Mouse (Mus musculus) heart, embryonic 12.5 days (tissue): ENCODE results near the gene Clmn. TPM values are rescaled to one million over a fixed set of nuclear protein-coding genes. Genes with fewer than 3 reads are reported as not detected.

Experiments used
- ATAC-seq: fragments of 200-750 bp; cut with Nextera tagmentation; 2 replicates; pipeline ENCODE4 v1.8.0; 2017; ENCODE audit warnings: moderate TSS enrichment, moderate library complexity; ENCODE audit not compliant: insufficient number of reproducible peaks, low FRiP score
- H3K27ac ChIP-seq: fragments of 300-500 bp; sonication (generic); 2 replicates; pipeline ENCODE4 v1.5.1; 2016; ENCODE audit warnings: mild to moderate bottlenecking, moderate library complexity; ENCODE audit not compliant: poor library complexity, severe bottlenecking
- H3K27me3 ChIP-seq: fragments of 300-500 bp; sonication (generic); replicated peaks from 2 replicates; pipeline ENCODE4 v1.6.1; 2016; ENCODE audit warnings: mild to moderate bottlenecking, moderate library complexity
- H3K36me3 ChIP-seq: fragments of 300-500 bp; sonication (generic); 2 replicates; pipeline ENCODE4 v1.6.1; 2016; ENCODE audit warnings: mild to moderate bottlenecking, moderate library complexity
- H3K4me1 ChIP-seq: fragments of 300-500 bp; sonication (generic); replicated peaks from 2 replicates; pipeline ENCODE4 v1.6.1; 2016; ENCODE audit warnings: mild to moderate bottlenecking
- H3K4me2 ChIP-seq: fragments of 300-500 bp; sonication (generic); 2 replicates; pipeline ENCODE4 v1.6.1; 2016; ENCODE audit warnings: mild to moderate bottlenecking, moderate library complexity
- H3K4me3 ChIP-seq: fragments of 300-500 bp; sonication (generic); 2 replicates; pipeline ENCODE4 v1.5.1; 2016; ENCODE audit warnings: mild to moderate bottlenecking
- H3K9ac ChIP-seq: fragments of 300-500 bp; sonication (generic); 2 replicates; pipeline ENCODE4 v1.6.1; 2016; ENCODE audit warnings: mild to moderate bottlenecking, moderate library complexity
- H3K9me3 ChIP-seq: fragments of 300-500 bp; sonication (generic); replicated peaks from 2 replicates; pipeline ENCODE4 v1.6.1; 2016; ENCODE audit warnings: mild to moderate bottlenecking, moderate library complexity
- WGBS: fragments of 180-500 bp; shearing (Covaris S2); methylation state at CpG from one replicate; pipeline ENCODE4 v1.1.7; 2016; 5-methylcytosine and 5-hydroxymethylcytosine counted together
- polyA plus RNA-seq: library from polyadenylated mRNA; unstranded; fragments of >200 nt; fragmentation: Nextera tagmentation; extraction: Ambion mirVana; gene quantifications from 2 replicates; pipeline ENCODE4 v1.2.1, GENCODE M21; 2016

The Clmn gene
- polyA plus RNA-seq, 1 experiment from 2014 or later, result 0.56 TPM

DNA sequence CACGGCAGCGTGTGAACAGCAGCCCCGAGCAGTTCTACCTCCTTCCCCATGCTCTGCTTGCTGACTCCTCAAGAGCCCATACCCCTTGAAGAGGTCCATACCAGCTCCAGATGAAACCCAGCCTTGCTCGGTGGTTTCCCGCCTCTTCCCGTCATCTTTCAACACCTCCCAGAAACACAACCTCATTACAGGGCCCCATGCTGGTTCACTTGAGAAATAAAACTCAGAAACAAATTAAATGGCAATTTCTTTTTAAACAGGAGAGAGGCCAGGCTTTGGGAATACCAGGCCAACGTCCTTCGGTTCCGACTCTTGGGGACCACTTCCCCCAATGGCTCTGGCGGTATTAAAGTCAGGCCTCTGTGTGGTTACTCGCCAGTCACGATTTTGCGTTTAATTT is 51.1 kb downstream of the Clmn start:
- Histone ChIP-seq H3K9ac (no peak overlapping the region), H3K4me1 (peaks cover 25% of the 10 kb centered on the region), H3K4me2 (no peak overlapping the region), H3K27ac (no peak overlapping the region), H3K4me3 (no peak overlapping the region), H3K36me3 (no peaks in the 10 kb centered on the region), H3K27me3 (no peaks in the 10 kb centered on the region), H3K9me3 (no peaks in the 10 kb centered on the region)
- ATAC-seq, result no peak
- WGBS, result 84% methylated on average over 13 of the region's 13 CpGs

DNA sequence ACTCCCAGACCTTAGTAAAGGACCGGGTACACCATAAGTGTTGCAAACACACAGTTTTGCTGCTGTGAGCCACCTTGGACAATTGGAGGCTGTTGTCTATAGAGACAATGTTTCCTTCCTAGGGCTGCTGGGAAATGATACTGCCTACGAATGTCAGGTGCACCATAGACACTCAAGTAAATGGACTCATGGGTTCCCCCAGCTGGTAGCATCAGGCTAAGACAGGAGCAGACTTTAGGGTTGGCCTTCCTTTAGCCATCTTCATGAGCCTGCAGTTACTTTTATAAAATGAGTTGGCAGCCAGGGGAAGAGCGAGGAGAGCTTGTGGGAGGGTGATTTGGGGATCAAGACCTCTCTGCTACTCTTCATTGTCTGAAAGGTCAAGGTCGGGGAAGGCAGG is 52.2 kb downstream of the Clmn start:
- Histone ChIP-seq H3K9ac (no peak overlapping the region), H3K9me3 (no peaks in the 10 kb centered on the region), H3K36me3 (no peaks in the 10 kb centered on the region), H3K4me2 (no peak overlapping the region), H3K4me1 (peaks cover 20% of the 10 kb centered on the region), H3K27ac (no peak overlapping the region), H3K27me3 (no peaks in the 10 kb centered on the region), H3K4me3 (no peak overlapping the region)
- 0 out of 2 replicates have a peak, but pooled peaks have one; percentile 13 for ATAC-seq
- WGBS, result 77% methylated on average over 4 of the region's 4 CpGs

DNA sequence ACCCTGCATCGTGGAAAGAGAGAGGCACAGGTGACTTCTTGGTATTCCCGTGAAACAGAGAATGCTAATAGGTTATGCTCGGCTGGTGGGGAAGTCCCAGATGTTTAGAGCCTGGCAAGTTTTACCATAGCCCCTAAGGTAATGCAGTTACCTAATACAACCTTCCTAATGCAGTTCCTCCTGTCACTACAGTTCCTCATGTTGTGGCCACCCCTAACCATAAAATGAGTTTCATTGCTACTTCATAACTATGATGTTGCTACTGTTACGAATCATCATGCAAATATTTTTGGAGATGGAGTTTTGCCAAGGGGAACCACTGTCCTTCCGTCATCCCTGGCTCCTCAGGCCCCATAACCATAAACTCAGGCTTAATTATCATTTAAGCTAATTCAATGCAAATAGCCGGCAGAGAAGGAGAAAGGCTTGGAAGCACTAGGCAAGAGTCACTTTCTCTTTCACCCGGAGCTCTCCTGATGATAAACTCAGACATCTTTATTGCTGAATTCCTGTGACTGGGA is 53.9 kb downstream of the Clmn start:
- no peak overlapping the region for H3K27ac ChIP-seq
- H3K4me3 ChIP-seq, result no peak overlapping the region

DNA sequence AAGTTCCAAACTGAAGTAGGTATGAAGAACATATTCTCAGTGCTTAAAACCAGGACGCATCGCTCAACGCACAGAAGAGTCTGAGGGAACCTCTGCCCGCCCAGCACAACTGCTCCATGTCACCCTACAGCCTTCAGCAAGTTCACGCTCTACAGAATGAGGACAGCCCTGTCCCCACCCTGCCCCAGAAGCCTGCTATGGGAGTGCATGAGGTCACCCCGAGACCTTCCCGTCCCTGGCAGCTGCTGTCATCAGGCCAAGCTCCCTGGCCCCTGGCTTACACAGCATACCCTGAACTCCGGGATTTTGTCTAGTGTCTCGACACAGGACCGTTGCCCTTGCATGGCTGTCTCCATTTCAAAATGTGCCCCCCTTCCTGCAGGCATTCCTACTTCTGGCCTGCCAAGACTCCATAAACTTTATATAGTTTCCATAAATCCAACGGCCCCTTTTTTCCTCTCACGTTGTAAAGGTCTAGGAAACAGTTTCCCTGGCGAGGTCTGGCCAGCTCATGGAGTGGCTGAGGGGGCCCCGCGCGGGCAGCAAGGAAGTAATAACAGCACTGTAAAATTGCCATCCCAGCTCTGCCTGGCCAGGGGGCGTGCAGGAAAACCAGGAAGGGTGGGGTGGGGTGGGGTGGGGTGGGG is 56.3 kb downstream of the Clmn start:
- peaks cover 6% of the 10 kb centered on the region for H3K4me1 ChIP-seq
- H3K27ac ChIP-seq, result no peak overlapping the region
- H3K4me2 ChIP-seq, result peak overlapping the region; percentile 19; the same call in 1 of the 2 replicates
- no peaks in the 10 kb centered on the region for H3K9me3 ChIP-seq
- no peak overlapping the region for H3K9ac ChIP-seq
- ATAC-seq, result no peak
- no peak overlapping the region for H3K4me3 ChIP-seq
- H3K36me3 ChIP-seq, result no peaks in the 10 kb centered on the region
- no peaks in the 10 kb centered on the region; the same call in 1 of the 2 replicates for H3K27me3 ChIP-seq
- 57% methylated on average over 17 of the region's 17 CpGs for WGBS

More for the DNA sequence above, 53.9 kb downstream of the Clmn start:
- Histone ChIP-seq H3K9me3 (no peaks in the 10 kb centered on the region), H3K4me1 (peaks cover 6% of the 10 kb centered on the region), H3K9ac (no peak overlapping the region), H3K27me3 (no peaks in the 10 kb centered on the region; the same call in 1 of the 2 replicates), H3K36me3 (no peaks in the 10 kb centered on the region), H3K4me2 (no peak overlapping the region)
- 72% methylated on average over 7 of the region's 7 CpGs for WGBS
- no peak for ATAC-seq

DNA sequence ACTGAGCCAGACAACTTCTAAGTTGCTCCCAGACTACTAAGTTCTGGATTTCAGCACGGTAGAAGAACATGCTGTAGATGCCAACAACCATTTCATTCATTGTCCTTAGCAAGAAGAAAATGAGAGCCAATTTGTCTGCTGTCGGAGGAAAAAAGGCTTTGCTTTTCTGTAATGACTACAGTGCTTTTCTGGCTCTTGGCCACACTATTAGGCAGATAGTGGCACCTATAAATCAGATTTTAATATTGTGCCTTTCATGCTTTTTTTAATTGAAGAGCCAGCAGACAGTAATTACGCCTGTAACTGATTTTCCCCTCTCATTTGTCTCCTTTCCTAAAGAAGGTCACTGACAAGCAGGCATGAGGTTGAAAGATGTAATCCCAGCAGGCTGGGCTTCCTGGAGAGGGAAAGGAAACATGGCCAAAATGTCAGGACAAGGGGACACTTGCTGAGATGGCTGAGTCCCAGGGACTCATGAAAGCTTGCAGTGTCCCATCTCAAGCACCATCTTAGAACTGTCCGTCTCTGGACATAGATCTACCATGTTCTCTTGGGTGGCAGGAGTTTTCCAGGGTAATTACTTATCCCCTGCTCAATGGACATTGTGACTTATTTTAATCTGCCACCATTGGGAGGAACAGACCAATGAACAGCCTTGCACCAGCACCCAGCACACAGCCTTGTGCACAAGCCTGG is 58.0 kb downstream of the Clmn start:
- no peaks in the 10 kb centered on the region for H3K36me3 ChIP-seq
- H3K9me3 ChIP-seq, result no peaks in the 10 kb centered on the region
- no peak overlapping the region for H3K4me2 ChIP-seq
- WGBS, result 78% methylated on average over 4 of the region's 4 CpGs
- peaks cover 6% of the 10 kb centered on the region for H3K4me1 ChIP-seq
- no peak overlapping the region for H3K27ac ChIP-seq
- ATAC-seq, result no peak
- H3K27me3 ChIP-seq, result peaks cover 4% of the 10 kb centered on the region; the same call in 1 of the 2 replicates
- no peak overlapping the region for H3K4me3 ChIP-seq
- H3K9ac ChIP-seq, result no peak overlapping the region

DNA sequence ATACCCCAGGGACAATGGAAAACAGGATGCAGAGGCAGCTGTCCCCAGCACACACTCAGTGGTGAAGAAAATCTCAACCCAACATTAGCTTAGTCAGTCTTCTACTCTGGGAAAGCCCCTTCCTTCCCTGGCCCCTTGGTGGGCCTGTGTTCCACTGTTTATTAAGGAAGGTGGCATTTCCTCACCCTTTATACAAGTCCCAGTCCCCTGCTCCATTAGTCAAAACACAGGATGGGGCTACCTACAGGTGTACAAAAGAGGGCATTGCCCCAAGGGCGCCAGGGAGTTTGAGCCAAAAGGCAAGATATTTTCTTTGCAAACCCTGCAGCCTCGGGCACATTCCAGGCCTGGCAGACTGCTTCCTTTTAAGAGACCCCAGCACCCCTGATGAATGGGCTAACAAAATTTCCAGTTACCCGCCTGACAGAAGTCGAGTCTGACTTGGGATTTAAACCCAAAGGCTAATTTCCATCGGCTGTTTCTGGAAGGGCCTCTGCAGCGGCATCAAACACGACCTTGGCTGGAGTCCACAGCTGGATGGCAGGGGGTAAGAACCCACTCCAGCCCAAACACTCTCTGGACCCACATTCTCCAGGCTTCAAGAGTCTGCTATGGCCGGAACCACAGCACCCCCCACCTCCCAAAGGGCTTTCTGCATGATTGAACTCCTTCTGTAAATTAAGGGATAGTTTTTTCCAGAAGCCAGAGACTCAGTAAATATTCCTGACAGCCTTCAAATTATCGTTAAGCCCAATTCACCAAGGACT is 63.2 kb downstream of the Clmn start:
- Histone ChIP-seq H3K27ac (no peak overlapping the region), H3K9ac (no peak overlapping the region), H3K36me3 (peaks cover 7% of the 10 kb centered on the region; the same call in 1 of the 2 replicates), H3K4me2 (no peak overlapping the region), H3K4me1 (no peaks in the 10 kb centered on the region), H3K4me3 (no peak overlapping the region), H3K27me3 (peaks cover 4% of the 10 kb centered on the region; the same call in 1 of the 2 replicates), H3K9me3 (peaks cover 18% of the 10 kb centered on the region)
- no peak for ATAC-seq
- WGBS, result 66% methylated on average over 9 of the region's 9 CpGs

DNA sequence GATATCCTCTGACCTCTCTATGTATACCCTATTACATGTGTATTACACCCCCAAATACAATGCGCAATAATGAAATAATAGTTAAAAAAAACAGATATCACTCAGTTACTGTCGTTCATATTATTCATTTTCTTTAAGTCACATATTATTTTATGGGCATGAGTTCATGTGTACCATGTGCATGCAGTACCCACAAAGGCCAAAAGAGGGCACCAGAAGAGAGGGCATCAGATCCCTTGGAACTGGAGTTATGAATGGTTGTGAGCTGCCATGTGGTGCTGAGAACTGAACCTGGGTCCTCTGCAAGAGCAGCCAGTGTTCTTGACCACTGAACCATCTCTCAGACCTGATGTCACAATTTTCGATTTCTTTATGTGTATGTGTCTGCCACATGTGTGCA is 65.5 kb downstream of the Clmn start:
- Histone ChIP-seq H3K27me3 (peaks cover 17% of the 10 kb centered on the region), H3K9ac (no peak overlapping the region), H3K27ac (no peak overlapping the region), H3K4me3 (no peak overlapping the region), H3K4me2 (no peak overlapping the region), H3K36me3 (peaks cover 7% of the 10 kb centered on the region; the same call in 1 of the 2 replicates), H3K4me1 (no peaks in the 10 kb centered on the region), H3K9me3 (peaks cover 18% of the 10 kb centered on the region)
- WGBS, result 82% methylated on average over 3 of the region's 3 CpGs
- ATAC-seq, result no peak

DNA sequence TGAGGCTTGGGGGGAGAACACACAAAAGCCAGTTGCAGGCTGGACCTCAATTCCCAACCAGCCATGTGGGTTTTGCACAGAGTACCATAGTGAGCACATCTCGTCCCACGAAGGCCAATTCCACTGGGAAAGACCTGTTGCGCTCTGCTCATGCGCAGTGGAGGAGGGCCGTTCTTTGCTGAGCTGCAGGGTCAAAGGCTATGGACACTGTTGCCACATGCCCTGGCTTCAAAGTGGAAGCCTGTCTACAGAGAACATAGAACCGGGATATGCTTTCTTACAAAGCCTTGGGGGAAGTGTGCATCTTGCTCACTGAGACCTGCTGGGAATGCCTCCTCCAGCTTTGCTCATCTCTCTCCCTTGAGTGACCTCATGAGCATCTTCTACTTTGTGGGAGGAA is 67.0 kb downstream of the Clmn start:
- H3K4me1 ChIP-seq, result 0 out of 2 replicates have a peak, but pooled peaks cover 3% of the 10 kb centered on the region
- peaks cover 14% of the 10 kb centered on the region for H3K27me3 ChIP-seq
- H3K36me3 ChIP-seq, result peaks cover 7% of the 10 kb centered on the region; the same call in 1 of the 2 replicates
- WGBS, result 90% methylated on average over 6 of the region's 6 CpGs
- no peak overlapping the region for H3K4me3 ChIP-seq
- H3K9me3 ChIP-seq, result peaks cover 18% of the 10 kb centered on the region
- H3K27ac ChIP-seq, result no peak overlapping the region
- no peak for ATAC-seq
- no peak overlapping the region for H3K9ac ChIP-seq
- no peak overlapping the region for H3K4me2 ChIP-seq

DNA sequence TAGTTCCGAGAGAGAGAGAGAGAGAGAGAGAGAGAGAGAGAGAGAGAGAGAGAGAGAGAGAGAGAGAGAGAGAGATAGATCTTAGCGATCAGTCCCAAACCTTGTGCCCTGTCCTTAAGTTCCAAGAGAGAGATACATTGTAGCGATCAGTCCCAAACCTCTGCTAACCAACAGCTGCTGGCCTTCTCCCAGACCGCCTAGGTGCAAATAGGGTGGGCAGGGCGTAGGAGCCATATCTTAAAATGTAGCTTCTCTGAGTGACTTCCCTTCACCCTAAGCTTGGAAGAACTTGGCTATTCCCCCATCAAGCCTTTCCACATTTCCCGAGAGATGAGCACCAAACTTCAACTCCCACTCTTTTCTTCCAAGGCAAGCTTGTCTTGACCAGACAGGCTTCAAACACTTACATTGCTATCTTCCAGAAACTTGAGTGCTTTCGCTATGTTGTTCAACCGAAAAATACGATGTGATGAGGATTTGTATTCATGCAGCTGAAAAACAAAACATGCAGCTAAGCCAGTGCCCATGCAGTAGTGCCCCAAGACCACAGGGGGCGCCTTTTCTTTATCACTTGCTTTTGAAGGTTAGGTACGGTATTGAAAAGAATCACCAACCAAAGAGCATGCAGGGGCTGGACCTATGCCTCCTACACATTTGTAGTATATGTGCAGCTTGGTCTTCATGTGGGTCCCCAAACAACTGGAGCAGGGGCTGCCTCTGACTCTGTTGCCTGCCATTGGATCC is 68.1 kb downstream of the Clmn start:
- H3K9me3 ChIP-seq, result peaks cover 18% of the 10 kb centered on the region
- H3K36me3 ChIP-seq, result peaks cover 7% of the 10 kb centered on the region; the same call in 1 of the 2 replicates
- no peak overlapping the region for H3K4me2 ChIP-seq
- H3K27ac ChIP-seq, result no peak overlapping the region
- H3K27me3 ChIP-seq, result peaks cover 13% of the 10 kb centered on the region
- no peak overlapping the region for H3K4me3 ChIP-seq
- no peak for ATAC-seq
- WGBS, result 81% methylated on average over 11 of the region's 11 CpGs
- H3K4me1 ChIP-seq, result 0 out of 2 replicates have a peak, but pooled peaks cover 3% of the 10 kb centered on the region
- H3K9ac ChIP-seq, result no peak overlapping the region

DNA sequence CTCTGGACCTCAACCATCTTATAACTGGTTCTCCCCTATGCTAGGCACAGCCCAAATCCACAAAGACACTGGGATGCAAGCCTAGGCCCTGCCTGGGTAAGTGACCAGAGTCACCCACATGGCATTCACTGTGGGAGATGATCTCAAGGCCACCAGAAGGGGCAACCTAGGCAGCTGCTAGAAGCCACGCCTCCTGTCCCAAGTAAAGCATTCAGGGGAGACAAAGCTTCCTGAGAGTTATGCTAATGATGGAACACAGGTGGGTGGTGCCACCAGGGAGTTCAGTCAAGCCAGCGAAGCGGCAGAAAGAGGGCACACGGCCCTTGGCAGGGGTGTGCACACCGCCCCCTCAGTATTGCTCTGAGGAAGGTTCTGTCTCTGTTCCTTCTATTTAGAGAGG is 69.9 kb downstream of the Clmn start:
- no peak for ATAC-seq
- 76% methylated on average over 5 of the region's 5 CpGs for WGBS
- Histone ChIP-seq H3K27me3 (peaks cover 13% of the 10 kb centered on the region), H3K27ac (no peak overlapping the region), H3K4me2 (no peak overlapping the region), H3K4me3 (no peak overlapping the region), H3K4me1 (0 out of 2 replicates have a peak, but pooled peaks cover 3% of the 10 kb centered on the region), H3K9me3 (peaks cover 17% of the 10 kb centered on the region), H3K36me3 (peaks cover 7% of the 10 kb centered on the region; the same call in 1 of the 2 replicates), H3K9ac (no peak overlapping the region)
